Mouse (Mus musculus): ENCODE data around the gene Hemk1.
A peak's percentile ranks its signal among the peaks of the same experiment; 100 is the strongest.
"Not testable (repeated sequence)": the region's sequence is repeated elsewhere in the genome, so short reads cannot be mapped to it uniquely, and the experiment has no call there.

Gene Hemk1

DNA sequence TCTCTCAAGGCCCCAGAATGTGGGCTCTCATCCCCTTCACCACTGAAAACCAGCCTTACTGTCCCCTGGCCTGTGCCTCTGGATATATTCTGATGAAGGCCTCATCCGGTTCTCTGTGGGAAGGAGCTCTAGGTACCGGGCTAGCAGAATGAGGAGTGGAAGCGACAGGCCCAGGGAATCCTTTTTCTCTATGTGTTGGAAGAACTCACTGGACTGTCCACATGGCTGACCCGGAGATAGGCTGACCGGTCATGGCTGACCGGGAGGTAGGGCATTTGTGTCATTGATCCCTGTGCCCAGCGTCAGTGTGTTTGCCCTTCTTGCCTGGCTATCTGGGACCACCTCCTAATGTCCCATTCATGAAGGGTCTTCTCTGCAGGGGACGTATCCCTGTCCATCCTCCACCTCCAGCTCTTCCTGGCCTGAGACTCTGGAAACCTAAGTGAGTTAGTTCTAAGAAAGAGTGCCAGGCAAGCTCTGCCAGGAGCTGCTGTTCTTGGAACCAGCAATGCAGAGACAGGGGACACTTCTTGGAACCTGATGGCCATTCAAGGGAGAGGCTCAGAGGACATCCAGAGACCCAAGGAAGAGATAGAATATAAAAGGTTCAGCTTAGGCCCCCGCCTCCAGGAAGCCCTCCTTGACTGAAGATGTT lies 29.7 kb downstream of the Hemk1 start:
- DNase-seq (ENCODE audit: extremely low spot score), result no peak

DNA sequence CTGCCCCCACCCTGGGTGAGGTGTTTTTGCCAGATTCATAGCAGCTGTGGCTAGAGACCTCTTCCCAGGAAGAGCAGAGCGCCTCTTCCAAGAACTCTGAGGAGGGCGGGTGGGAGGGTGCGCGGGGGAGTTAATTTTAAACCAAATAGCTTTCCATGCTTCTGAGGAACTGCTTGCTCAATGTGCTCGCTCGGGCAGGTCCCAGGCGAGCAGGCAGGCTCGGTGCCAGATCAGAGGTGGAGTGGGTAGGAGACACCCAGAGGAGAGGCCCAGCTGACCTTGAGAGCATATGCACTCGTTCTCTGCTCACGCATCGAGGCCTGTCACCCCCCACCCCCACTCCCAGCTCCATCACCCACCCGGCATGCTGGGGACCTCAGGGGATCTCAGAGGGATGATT lies 30.3 kb downstream of the Hemk1 start:
- DNase-seq (ENCODE audit: extremely low spot score), result no peak

DNA sequence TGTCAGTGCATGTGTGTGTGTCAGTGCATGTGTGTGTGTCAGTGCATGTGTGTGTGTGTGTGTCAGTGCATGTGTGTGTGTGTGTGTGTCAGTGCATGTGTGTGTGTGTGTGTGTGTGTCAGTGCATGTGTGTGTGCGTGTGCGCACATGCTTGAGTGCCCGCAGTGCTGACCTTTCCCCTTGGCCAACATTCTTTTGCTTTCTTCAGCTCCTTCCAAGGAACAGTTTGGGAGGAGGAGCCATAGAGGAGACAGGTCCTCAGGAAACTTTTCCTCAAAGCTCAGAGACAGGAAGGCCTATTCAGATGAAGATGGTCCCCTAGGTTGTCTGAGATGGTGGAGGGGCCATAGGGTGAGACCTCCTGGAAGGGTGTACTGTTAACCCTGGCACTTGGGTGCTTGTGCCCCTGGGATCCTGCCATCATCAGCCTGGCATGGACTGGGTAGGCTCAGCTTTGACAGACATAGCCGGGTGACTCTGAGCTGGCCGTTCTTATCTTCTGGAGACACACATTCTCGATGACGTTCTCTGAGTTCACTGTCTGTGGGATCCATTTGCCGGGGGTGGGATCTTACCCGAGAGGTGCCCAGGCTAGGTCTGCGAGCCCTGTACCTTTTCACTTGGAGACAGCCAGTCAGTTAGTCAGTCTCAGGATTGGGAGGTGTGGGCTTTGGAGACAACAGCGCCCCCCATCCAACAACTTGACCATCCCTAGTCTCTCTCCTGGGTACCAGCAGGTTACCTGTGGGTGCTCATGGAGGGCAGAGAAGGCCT lies 30.9 kb downstream of the Hemk1 start:
- DNase-seq (ENCODE audit: extremely low spot score), result no peak

GRCm38 (mm10) chr9:107306673-107307072 lies 31.5 kb downstream of the Hemk1 start:
- DNase-seq (ENCODE audit: extremely low spot score), result not testable (repeated sequence)

GRCm38 (mm10) chr9:107305601-107306542 lies 32.3 kb downstream of the Hemk1 start:
- DNase-seq (ENCODE audit: extremely low spot score), result no peak

DNA sequence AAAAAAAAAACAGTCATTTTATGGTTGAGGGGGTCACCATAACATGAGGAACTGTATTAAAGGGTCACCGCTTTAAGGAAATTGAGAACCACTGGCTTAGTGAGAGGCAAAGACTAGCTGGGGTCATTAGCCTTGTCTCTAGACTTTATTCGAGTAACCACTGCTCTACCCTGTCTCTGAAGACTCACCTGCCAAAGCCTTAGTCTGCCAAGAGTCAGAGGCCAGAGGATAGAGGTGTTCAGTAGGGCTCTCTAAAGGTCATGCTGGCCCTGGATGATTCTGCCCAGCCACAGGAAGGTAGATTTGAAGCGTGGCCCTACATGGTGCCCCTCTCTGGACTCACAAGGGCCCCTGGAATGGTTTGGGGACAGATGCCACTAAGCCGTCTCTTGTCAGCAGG lies 33.1 kb downstream of the Hemk1 start:
- no peak for DNase-seq (ENCODE audit: extremely low spot score)

DNA sequence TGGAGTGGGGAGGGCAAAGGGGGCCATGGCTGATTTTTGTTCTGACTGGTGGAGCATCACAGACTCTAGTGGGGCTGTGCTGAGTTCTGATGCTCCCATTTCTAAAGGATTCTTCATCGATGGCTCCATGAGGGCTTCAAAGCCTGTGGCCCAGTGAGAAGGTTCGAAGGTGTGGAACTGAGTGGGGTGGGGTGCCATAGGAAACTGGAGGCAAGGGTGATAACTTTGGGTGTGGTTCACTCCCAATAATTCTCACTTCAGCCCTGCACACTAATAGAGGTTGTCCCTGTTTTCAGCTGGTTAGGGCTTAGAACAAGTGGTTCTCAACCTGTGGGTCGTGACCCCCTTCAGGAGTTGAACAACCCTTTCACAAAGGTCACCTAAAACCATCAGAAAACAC lies 33.8 kb downstream of the Hemk1 start:
- DNase-seq (ENCODE audit: extremely low spot score), result no peak

DNA sequence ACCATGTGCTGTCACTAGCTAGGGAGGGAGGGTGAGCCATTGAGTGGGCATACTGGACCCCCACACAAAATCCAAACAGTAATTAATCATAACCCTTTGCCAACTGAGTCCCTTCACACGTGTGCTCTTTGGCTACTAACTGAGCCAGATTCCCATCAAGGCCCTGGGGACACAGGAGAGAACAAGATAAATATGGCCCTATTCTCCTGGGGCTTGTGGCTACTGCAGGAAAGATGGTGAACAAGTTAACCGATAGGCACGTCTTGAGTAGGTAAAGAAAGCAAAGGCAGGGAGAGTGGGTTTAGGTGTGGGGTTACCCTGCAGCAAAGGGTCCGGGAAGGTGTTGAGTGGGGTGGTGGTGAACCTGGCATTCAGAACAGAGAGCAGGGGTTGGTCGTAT lies 34.2 kb downstream of the Hemk1 start:
- no peak for DNase-seq (ENCODE audit: extremely low spot score)

GRCm38 (mm10) chr9:107303121-107303820 lies 34.9 kb downstream of the Hemk1 start:
- DNase-seq (ENCODE audit: extremely low spot score), result no peak

DNA sequence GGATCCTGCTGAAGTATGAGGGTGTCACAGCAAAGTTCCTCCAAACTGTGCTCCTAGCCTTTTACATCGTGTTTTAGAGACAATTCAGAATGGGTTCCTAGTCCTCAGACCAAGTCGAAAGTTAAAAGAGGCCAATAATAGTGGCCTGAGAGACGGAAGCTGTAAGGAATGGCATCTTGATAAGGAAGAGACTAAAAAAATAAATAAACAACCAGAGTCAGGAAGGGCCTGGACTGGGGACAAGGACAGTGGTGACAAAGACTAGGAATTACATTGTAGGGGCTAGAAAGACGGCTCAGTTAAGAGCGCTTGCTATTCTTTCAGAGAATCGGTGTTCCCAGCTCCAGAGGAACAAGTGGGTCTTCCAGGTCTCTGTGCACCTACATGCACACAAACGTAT lies 35.6 kb downstream of the Hemk1 start:
- no peak for DNase-seq (ENCODE audit: extremely low spot score)

- DNase-seq (ENCODE audit: extremely low spot score), result no peak
These were observed 36.4 kb downstream of the Hemk1 start for GRCm38 (mm10) chr9:107301554-107302331.

GRCm38 (mm10) chr9:107300224-107300973 lies 37.8 kb downstream of the Hemk1 start:
- DNase-seq (ENCODE audit: extremely low spot score), result no peak

DNA sequence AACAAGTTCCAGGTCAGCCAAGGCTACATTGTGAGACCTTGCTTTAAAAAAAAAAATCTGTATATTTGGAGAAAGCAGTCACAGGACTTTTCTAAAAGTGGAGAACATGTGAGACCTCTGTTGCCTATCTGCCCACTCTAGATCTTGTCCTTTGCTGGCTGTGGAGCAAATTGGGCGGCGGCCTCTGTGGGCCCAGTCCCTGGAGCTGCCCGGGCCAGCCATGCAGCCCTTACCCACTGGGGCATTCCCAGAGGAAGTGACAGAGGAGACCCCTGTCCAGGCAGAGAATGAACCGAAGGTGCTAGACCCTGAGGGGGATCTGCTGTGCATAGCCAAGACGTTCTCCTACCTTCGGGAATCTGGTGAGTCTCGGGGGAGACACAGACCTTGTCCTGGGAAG lies 38.4 kb downstream of the Hemk1 start:
- no peak for DNase-seq (ENCODE audit: extremely low spot score)

DNA sequence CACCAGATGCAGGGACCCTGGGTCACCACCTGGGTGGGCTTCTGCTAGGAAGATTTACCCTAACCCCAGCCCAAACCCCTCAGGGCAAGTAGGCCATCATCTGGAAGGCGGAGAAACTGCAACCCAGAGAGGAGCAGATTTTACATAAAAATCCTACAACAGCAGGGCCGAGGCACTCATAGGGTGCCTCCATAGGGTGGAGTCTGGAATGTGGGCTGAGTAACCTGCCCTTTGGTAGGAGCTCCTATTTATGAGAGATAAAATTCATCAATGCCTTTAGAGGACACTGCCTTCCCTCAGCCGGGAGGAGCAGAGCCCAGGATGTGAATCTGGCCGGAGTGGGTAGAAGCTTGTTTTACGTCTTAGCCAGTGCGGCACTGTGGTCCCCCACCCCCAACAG lies 39.3 kb downstream of the Hemk1 start:
- DNase-seq (ENCODE audit: extremely low spot score), result no peak

DNA sequence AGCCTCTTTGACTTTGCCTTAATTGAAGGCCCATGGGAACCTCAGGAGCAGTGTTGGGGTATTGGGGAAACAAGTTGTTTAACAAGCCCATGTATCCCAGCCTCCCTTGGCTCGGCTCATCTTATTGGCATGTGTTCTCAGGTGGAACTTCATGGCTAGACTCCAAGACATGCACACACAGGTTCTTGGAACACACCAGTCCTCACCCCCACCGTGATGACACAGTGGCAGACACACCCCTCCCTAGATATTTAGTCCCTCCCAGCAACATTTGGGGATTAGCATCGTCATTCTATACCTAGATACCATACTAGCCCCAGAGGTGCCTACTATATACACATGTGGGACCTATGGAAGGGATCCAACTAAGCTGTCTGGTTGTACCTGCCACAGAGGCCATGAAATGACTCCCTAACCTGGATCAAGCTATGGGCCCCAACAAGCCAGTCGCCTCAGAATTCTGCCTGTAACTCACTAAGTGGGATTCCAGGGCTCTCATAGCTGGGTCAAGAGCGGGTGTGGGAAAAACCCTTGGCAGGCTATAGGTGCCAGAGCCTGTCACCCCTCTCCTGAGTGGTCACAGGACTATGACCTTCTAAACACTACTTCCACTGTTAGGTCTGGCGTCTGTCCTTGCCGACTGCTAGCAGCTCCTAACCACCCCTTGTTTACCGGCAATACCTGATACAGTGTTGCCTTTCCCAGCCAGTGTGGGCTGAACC lies 39.9 kb downstream of the Hemk1 start:
- no peak for DNase-seq (ENCODE audit: extremely low spot score)

- no peak for DNase-seq (ENCODE audit: extremely low spot score)
These were observed 40.5 kb downstream of the Hemk1 start for GRCm38 (mm10) chr9:107297658-107298057.

DNA sequence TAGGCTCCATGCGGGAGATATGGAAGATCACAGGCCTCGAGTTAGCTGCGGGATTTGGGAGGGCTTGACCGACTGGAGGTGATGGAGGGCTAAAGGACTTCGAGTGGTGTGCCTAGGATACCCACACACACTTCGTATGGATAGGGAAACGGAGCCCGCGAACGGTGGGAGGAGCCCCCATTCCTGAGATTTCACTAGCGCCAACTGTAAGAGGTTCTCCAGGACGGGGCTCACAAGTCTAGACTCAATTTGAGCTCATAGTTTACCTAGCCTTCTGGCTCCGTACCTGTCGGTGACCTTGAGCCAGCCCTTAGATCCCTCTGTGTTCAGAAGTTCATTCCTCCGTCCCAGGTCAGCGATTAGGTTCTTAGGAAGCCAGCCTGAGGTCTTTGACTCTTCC lies 41.1 kb downstream of the Hemk1 start:
- no peak for DNase-seq (ENCODE audit: extremely low spot score)

DNA sequence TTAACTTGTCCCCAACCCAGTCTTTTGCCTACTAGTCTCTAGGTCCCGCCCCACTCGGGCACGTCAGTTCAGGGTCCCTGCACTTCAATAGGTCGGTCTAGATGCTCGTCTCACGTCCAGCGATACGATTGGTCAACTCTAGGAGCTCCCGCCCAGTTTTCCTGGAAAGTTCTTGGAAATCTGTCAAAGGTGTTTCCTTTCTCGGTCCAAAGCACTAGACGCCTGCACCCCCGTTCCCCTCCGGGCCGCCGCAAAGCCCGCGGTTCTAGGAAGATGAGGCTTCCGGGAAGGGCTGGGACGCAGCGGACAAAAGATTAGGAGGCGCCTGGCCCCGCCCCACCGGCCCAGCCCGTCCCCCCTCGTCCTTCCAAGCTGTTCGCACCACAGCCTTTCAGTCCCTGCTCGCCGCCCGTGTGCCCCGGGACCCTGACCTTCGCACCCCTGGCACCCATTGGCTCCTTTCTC lies 41.6 kb downstream of the Hemk1 start:
- peak; percentile 93 for DNase-seq (ENCODE audit: extremely low spot score)

- DNase-seq (ENCODE audit: extremely low spot score), result no peak
These were observed 42.1 kb downstream of the Hemk1 start for GRCm38 (mm10) chr9:107296041-107296440.

GRCm38 (mm10) chr9:107296016-107296040 lies 42.3 kb downstream of the Hemk1 start, which contains the start of gene Cish:
Cish (plus strand) TSS chr9:107296026.
- DNase-seq (ENCODE audit: extremely low spot score), result no peak

Data from embryo, embryonic 9.5 days (tissue).